Mouse (Mus musculus): ENCODE results near the gene Pmpcb. TPM values are rescaled to one million over a fixed set of nuclear protein-coding genes. Genes with fewer than 3 reads are reported as not detected.
A peak's percentile ranks its signal among the peaks of the same experiment; 100 is the strongest.
"Not testable (repeated sequence)": the region's sequence is repeated elsewhere in the genome, so short reads cannot be mapped to it uniquely, and the experiment has no call there.

Pmpcb gene
- polyA plus RNA-seq, 1 experiment from 2014 or later, result 91.4 TPM

DNA sequence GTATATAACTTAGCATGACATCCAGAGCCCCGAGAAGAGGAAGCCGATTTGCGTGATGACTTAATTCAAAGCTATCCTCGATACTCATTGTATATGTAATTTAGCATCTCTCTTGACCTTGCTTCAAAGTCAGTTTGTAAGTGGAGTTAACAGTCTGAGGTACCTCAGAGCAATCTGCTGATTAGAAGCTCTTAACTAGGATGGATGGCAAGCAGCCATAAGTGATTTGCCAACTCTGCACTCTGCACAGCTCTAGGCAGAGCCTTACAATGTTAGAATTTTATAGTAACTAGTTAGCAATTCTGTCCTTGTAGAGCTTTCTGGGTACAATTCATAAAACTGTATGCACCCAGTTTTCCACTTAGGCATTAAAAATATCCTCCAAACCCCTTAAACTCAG is 30.4 kb upstream of the Pmpcb start:
- Histone ChIP-seq H3K27ac (no peak overlapping the region), H3K4me1 (replicated peaks) (no peaks in the 10 kb centered on the region)
- 94% methylated on average over 4 of the region's 4 CpGs for WGBS

DNA sequence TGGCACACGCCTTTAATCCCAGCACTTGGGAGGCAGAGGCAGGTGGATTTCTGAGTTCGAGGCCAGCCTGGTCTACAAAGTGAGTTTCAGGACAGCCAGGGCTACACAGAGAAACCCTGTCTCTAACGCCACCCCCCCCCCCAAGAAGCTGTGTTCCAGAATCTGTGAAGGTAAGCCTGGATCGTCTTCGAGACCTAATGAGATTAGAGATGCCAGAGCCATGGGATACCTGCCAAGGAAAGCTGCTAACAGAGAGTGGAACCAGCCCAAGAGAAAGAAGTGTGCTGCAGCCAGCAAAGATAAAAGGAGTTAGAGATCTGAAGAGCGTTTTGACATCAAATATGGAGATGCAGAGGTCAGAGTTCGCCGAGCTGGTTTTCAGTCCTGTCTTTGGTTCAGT is 28.9 kb upstream of the Pmpcb start:
- H3K27ac ChIP-seq; H3K4me1 ChIP-seq (replicated peaks); H3K9me3 ChIP-seq; H3K4me3 ChIP-seq (replicated peaks); H3K27me3 ChIP-seq; H3K36me3 ChIP-seq; H3K4me2 ChIP-seq (replicated peaks); ATAC-seq; H3K9ac ChIP-seq (replicated peaks): not testable (repeated sequence)
- WGBS, result 89% methylated on average over 8 of the region's 8 CpGs

More for the DNA sequence above, 30.4 kb upstream of the Pmpcb start:
- H3K4me3 ChIP-seq (replicated peaks), result no peak overlapping the region
- no peak overlapping the region for H3K9ac ChIP-seq (replicated peaks)
- no peak for ATAC-seq
- no peaks in the 10 kb centered on the region for H3K27me3 ChIP-seq
- H3K4me2 ChIP-seq (replicated peaks), result no peak overlapping the region
- H3K36me3 ChIP-seq, result no peaks in the 10 kb centered on the region
- no peaks in the 10 kb centered on the region for H3K9me3 ChIP-seq

DNA sequence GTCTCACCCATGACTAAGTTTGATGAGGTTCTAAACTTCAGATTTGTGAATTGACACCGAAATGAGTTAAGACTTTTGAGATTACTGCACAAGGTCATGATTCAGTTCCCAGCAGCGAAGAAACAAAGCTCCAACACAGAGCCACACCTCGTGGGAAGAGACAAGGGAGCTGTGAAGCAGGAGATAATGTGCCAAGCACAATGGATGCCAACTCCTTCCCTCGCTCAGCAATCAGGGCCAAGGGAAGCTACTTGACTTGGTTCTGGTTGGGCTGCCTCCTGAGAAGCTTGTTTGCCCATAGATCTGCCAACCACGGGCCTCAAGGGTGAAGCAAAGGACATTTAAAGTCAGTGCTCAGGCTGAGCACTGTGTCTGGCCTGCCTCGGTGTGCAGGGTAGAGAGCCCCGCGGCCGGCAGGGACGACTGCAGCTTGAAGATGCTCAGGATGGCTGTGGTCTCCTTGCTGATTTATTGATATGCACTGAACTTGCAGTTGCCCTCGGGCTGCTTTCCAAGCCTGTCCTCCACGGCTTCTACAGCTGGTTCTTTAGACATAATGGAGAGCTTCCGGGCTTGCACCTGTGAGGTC is 24.7 kb upstream of the Pmpcb start:
- Histone ChIP-seq H3K27me3 (no peaks in the 10 kb centered on the region), H3K4me2 (replicated peaks) (no peak overlapping the region), H3K9me3 (no peaks in the 10 kb centered on the region), H3K9ac (replicated peaks) (no peak overlapping the region), H3K36me3 (no peaks in the 10 kb centered on the region), H3K27ac (no peak overlapping the region), H3K4me1 (replicated peaks) (no peaks in the 10 kb centered on the region), H3K4me3 (replicated peaks) (no peak overlapping the region)
- WGBS, result 76% methylated on average over 13 of the region's 13 CpGs
- no peak for ATAC-seq

DNA sequence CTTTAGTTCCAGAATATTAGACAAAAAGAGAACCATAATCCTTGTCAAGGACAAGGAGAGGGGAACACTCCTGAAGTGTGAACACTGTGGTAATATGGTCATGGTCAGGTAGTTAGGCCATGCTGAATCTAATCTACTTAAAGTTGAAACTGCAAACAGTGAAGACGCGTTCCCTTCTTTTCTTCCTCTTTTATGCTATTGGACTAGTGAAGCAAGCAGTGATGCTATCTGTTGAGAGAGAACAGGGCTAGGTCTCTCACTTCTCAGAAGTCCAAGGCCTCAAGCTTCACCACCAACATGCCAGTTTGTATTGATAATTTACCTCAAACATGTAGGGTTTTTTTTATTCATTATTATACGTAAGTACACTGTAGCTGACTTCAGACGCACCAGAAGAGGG is 22.5 kb upstream of the Pmpcb start:
- ATAC-seq, result no peak
- Histone ChIP-seq H3K27ac (no peak overlapping the region), H3K4me2 (replicated peaks) (no peak overlapping the region), H3K9ac (replicated peaks) (no peak overlapping the region), H3K4me3 (replicated peaks) (no peak overlapping the region), H3K27me3 (no peaks in the 10 kb centered on the region), H3K36me3 (no peaks in the 10 kb centered on the region), H3K4me1 (replicated peaks) (no peaks in the 10 kb centered on the region), H3K9me3 (no peaks in the 10 kb centered on the region)
- WGBS, result 93% methylated on average over 4 of the region's 4 CpGs

DNA sequence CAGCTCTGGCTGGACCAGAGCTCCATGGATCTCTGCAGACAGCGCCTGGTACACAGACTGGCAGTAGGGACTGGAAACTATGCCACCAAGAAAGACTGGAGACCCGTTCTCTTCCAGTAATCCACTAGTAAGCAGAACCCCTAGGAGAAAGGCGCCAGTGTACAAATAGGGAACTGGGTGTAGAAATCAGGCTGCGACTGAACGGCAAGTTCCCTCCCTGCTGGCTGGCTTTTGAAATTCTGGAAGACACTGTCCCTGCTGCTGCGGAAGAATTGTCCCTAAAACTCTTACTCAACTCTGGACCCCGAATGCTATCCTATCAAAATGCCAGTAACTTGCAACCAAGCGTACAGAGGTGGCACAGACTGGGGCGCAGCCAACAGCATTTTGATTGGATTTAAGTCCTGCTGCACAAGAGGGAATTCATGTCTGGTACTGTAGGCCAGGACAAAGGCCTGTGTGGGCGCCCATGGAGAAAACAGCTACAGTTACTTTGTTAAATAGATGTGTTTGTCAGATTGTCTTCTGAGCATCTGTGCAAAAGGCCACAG is 19.7 kb upstream of the Pmpcb start:
- no peak overlapping the region for H3K4me2 ChIP-seq (replicated peaks)
- no peaks in the 10 kb centered on the region for H3K4me1 ChIP-seq (replicated peaks)
- 80% methylated on average over 10 of the region's 10 CpGs for WGBS
- H3K9me3 ChIP-seq, result no peaks in the 10 kb centered on the region
- no peaks in the 10 kb centered on the region for H3K36me3 ChIP-seq
- no peak for ATAC-seq
- no peak overlapping the region for H3K9ac ChIP-seq (replicated peaks)
- H3K27me3 ChIP-seq, result no peaks in the 10 kb centered on the region
- no peak overlapping the region; the same call in 1 of the 2 replicates for H3K27ac ChIP-seq
- H3K4me3 ChIP-seq (replicated peaks), result no peak overlapping the region

DNA sequence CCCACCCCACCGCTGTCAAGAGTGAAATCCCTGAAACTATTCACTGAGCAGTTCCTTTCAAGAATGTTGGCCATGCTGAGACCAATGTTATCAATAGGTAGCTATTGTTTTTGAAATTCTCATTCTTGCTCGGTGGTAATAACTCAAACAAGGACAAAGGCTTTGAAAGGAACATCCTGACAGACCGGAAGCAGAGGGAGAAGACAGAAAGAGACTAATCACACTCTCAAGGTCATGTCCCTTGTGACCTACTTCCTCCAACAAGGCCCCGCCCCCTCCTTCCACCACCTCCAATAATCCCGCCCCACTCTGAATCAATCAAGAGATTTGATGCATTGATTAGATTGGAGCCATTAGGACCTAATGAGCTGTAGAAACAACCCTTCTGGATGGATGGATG is 18.4 kb upstream of the Pmpcb start:
- H3K36me3 ChIP-seq, result no peaks in the 10 kb centered on the region
- H3K9me3 ChIP-seq, result no peaks in the 10 kb centered on the region
- H3K9ac ChIP-seq (replicated peaks), result no peak overlapping the region
- whole genome bisulfite sequencing, result 87% methylated on average over 5 of the region's 5 CpGs
- no peak overlapping the region for H3K27ac ChIP-seq
- no peak for ATAC-seq
- H3K27me3 ChIP-seq, result no peaks in the 10 kb centered on the region
- H3K4me2 ChIP-seq (replicated peaks), result no peak overlapping the region
- H3K4me1 ChIP-seq (replicated peaks), result peaks cover 2% of the 10 kb centered on the region; the same call in 1 of the 2 replicates
- H3K4me3 ChIP-seq (replicated peaks), result no peak overlapping the region

DNA sequence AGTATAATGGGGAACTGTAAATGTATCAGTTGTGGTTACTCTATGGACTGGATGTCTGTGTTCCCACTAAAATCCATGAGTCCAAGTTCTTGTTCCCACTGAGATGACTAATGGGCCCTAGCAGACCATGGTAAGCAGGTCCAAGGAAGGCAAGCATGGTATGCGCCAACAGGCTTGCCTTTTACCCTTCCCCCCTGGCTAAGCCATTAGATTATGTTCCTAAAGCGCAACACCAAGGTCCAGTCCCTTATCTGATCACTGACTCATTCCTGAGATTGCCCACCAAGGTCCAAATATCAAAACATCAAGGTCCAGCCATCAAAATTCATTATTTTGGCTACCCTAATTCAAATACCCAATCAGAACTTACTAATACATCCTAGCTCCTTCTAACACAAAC is 17.7 kb upstream of the Pmpcb start:
- Histone ChIP-seq H3K9ac (replicated peaks) (no peak overlapping the region), H3K27ac (no peak overlapping the region), H3K4me1 (replicated peaks) (peaks cover 9% of the 10 kb centered on the region; the same call in 1 of the 2 replicates), H3K9me3 (no peaks in the 10 kb centered on the region), H3K4me3 (replicated peaks) (no peak overlapping the region), H3K27me3 (no peaks in the 10 kb centered on the region), H3K4me2 (replicated peaks) (no peak overlapping the region), H3K36me3 (no peaks in the 10 kb centered on the region)
- no peak for ATAC-seq
- WGBS, result 93% methylated on average over 2 of the region's 2 CpGs

DNA sequence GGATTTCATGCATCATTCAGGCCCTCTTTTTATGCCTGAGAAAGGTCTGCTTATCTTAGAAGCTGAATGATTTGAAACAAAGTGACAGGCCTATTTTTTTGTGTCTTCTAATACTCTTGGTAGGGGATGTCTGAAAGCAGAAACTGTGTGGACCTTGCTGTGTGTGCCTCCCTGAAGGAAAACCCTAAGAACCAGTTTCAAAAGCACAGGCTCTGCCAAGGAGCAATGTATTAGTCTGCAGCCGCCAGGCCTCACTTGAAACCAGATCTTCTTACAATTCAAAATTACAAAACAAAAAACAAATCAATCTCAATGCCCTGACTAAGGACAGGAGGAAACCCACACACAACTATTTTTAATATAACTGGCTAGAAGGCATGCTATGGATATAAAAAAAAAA is 12.5 kb upstream of the Pmpcb start:
- Histone ChIP-seq H3K27me3 (no peaks in the 10 kb centered on the region), H3K4me2 (replicated peaks) (no peak overlapping the region), H3K4me3 (replicated peaks) (no peak overlapping the region), H3K27ac (peak overlapping the region; percentile 87), H3K4me1 (replicated peaks) (peaks cover 22% of the 10 kb centered on the region), H3K9me3 (no peaks in the 10 kb centered on the region), H3K36me3 (no peaks in the 10 kb centered on the region), H3K9ac (replicated peaks) (peak overlapping the region; percentile 41)
- no peak for ATAC-seq
- 16% methylated on average over 1 of the region's 1 CpGs for WGBS

DNA sequence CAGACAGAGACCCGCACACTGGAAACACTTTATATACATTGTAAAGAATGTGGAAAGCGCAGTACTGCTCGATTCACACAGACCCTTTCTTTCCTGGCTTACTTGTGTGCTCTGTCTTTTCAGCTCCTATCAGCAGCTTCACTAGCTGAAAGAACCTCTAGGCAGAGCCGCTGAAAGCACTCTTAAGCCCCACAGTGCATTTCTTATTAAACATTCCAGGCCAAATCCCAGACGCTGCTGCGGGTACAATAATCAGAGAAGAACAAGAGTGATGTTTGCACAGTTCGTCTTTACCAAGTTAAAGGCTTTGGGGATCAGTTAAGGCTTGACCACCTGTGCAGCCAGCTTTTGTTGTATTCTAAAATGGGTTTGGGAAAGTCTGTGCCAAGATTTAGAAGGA is 12.1 kb upstream of the Pmpcb start:
- peak; percentile 80 for ATAC-seq
- H3K4me2 ChIP-seq (replicated peaks), result no peak overlapping the region
- peaks cover 22% of the 10 kb centered on the region for H3K4me1 ChIP-seq (replicated peaks)
- WGBS, result 8% methylated on average over 7 of the region's 7 CpGs
- H3K4me3 ChIP-seq (replicated peaks), result no peak overlapping the region
- no peaks in the 10 kb centered on the region for H3K36me3 ChIP-seq
- H3K9ac ChIP-seq (replicated peaks), result peak overlapping the region; percentile 41; the same call in 1 of the 2 replicates
- peak overlapping the region; percentile 87 for H3K27ac ChIP-seq
- H3K27me3 ChIP-seq, result no peaks in the 10 kb centered on the region
- H3K9me3 ChIP-seq, result no peaks in the 10 kb centered on the region

DNA sequence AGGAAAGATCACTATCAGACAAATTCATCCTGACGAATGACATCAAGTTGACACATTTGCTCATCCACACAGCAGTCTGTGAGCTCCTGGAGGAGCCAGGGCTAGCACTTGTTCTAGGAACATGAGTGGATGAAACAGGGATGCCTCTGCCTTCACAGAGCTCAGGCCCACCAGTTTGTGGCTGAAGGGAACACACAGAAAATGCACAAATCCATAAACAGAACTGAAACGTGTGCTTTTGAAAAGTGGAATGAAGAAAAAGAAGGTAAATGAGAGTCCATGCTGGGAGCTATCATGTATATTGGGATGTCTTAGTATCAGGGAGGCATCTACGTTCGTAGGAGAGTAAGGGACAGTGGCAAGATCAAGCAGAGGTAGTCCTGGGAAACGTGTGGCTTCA is 7.8 kb upstream of the Pmpcb start:
- 89% methylated on average over 5 of the region's 5 CpGs for WGBS
- no peak for ATAC-seq
- no peak overlapping the region for H3K27ac ChIP-seq
- peaks cover 43% of the 10 kb centered on the region for H3K4me1 ChIP-seq (replicated peaks)
- H3K36me3 ChIP-seq, result no peaks in the 10 kb centered on the region
- no peak overlapping the region for H3K4me2 ChIP-seq (replicated peaks)
- no peak overlapping the region for H3K4me3 ChIP-seq (replicated peaks)
- H3K27me3 ChIP-seq, result no peaks in the 10 kb centered on the region
- no peaks in the 10 kb centered on the region for H3K9me3 ChIP-seq
- H3K9ac ChIP-seq (replicated peaks), result no peak overlapping the region

DNA sequence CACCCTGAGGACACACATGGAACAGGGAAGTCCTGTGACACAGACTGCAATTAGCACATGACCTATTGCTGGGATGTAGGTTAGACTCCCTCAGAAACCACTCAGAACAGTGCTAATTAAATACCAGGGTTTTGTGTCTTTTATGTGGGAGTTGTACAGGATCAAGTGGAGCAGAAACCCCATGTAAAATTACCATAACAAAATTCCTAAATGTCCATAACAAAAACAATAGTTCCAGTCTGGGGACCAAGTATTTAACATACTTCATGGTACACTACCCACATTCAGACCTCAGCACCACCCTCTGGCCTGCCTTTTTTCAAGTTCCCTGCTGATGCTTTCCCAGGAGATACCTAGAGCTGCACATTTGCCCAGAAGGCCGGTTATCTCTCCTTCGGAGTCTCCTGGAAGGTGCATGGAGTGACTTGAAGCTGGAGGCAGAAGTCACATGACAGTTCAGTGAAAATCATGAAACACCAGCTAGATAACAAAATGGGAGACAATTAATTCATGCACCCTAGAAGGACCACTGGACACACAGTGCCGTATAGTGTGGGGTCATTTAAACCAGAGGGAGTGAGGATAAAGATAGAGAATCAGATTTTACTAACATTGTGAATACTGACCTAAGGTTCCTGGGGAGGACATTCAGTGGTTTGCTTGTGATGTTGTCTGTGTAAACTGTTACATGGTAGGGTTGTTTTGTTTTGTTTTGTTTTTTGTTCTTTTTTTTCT is 4.6 kb upstream of the Pmpcb start:
- H3K4me3 ChIP-seq (replicated peaks), result no peak overlapping the region
- H3K4me1 ChIP-seq (replicated peaks), result peaks cover 34% of the 10 kb centered on the region
- ATAC-seq, result peak; percentile 49
- 10% methylated on average over 3 of the region's 3 CpGs for WGBS
- H3K36me3 ChIP-seq, result no peaks in the 10 kb centered on the region
- H3K27ac ChIP-seq, result peak overlapping the region; percentile 90
- H3K4me2 ChIP-seq (replicated peaks), result peak overlapping the region; percentile 11
- no peaks in the 10 kb centered on the region for H3K9me3 ChIP-seq
- H3K9ac ChIP-seq (replicated peaks), result no peak overlapping the region
- H3K27me3 ChIP-seq, result no peaks in the 10 kb centered on the region

DNA sequence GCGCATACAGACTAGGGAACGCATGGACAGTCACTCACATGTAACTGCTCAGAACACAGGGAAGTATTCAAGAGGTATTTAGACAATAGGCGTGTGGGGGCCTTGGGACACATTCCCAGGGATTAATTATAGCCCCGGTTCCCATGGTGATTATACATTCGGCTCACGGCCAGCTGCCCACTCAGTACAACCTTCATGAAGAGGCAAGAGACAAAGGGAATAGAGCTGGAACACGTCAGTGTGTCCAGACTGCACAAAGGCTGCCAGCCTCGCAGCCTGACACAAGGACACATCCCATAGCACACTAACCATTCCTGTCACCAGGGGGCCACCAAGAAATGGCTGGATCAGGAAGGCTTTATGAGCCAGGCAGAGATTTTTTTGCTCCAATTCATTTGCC is 4.0 kb upstream of the Pmpcb start:
- ATAC-seq, result peak; percentile 94
- H3K27ac ChIP-seq, result peak overlapping the region; percentile 90
- H3K36me3 ChIP-seq, result no peaks in the 10 kb centered on the region
- no peaks in the 10 kb centered on the region for H3K27me3 ChIP-seq
- 6% methylated on average over 8 of the region's 8 CpGs for WGBS
- no peak overlapping the region for H3K9ac ChIP-seq (replicated peaks)
- H3K4me3 ChIP-seq (replicated peaks), result no peak overlapping the region
- H3K4me1 ChIP-seq (replicated peaks), result peaks cover 38% of the 10 kb centered on the region
- no peaks in the 10 kb centered on the region for H3K9me3 ChIP-seq
- H3K4me2 ChIP-seq (replicated peaks), result peak overlapping the region; percentile 11; the same call in 1 of the 2 replicates
